Mouse (Mus musculus): ENCODE measurements at regions not wholly inside any gene's neighbourhood (a gene's known extent, or its start where the extent isn't known, plus 50 kb on each side); places are given as distances from the start of the nearest gene placed in this dataset.

GRCm38 (mm10) chr11:111260691-111261383, 194.9 kb downstream of the Kcnj2 start:
- Histone ChIP-seq H3K4me1 (ENCODE audit: control insufficient read depth, insufficient read depth, insufficient read length) (no peaks in the 10 kb centered on the region), H3K27ac (ENCODE audit: insufficient read depth, low read length) (no peak overlapping the region), H3K36me3 (ENCODE audit: control insufficient read depth, insufficient read depth, low read length) (no peaks in the 10 kb centered on the region), H3K4me3 (ENCODE audit: extremely low read depth, insufficient read depth, insufficient read length) (no peak overlapping the region), H3K27me3 (ENCODE audit: control insufficient read depth, insufficient read depth, low read length) (no peaks in the 10 kb centered on the region)
- 87% methylated on average over 11 of the region's 11 CpGs for WGBS
- TF ChIP-seq CTCF (IDR thresholded peaks at IDR 0.05; ENCODE audit: extremely low read depth, insufficient read depth, insufficient read length, insufficient replicate concordance) (no peak), POLR2A (IDR thresholded peaks at IDR 0.05; ENCODE audit: low read depth, low read length) (no peak)
- DNase-seq (ENCODE audit: low read depth in 1 of 2, low spot score in 2 of 2), result no peak

GRCm38 (mm10) chr11:111273651-111274050, 207.7 kb downstream of the Kcnj2 start:
- Histone ChIP-seq H3K36me3 (ENCODE audit: control insufficient read depth, insufficient read depth, low read length) (no peaks in the 10 kb centered on the region), H3K27ac (ENCODE audit: insufficient read depth, low read length) (no peak overlapping the region), H3K4me1 (ENCODE audit: control insufficient read depth, insufficient read depth, insufficient read length) (no peaks in the 10 kb centered on the region), H3K4me3 (ENCODE audit: extremely low read depth, insufficient read depth, insufficient read length) (no peak overlapping the region), H3K27me3 (ENCODE audit: control insufficient read depth, insufficient read depth, low read length) (no peaks in the 10 kb centered on the region)
- TF ChIP-seq CTCF (IDR thresholded peaks at IDR 0.05; ENCODE audit: extremely low read depth, insufficient read depth, insufficient read length, insufficient replicate concordance), result no peak
- TF ChIP-seq POLR2A (IDR thresholded peaks at IDR 0.05; ENCODE audit: low read depth, low read length), result no peak
- no peak for DNase-seq (ENCODE audit: low read depth in 1 of 2, low spot score in 2 of 2)

GRCm38 (mm10) chr11:111280769-111281168, 214.8 kb downstream of the Kcnj2 start:
- H3K27ac ChIP-seq (ENCODE audit: insufficient read depth, low read length), result no peak overlapping the region
- H3K36me3 ChIP-seq (ENCODE audit: control insufficient read depth, insufficient read depth, low read length), result no peaks in the 10 kb centered on the region
- DNase-seq (ENCODE audit: low read depth in 1 of 2, low spot score in 2 of 2), result no peak
- H3K4me3 ChIP-seq (ENCODE audit: extremely low read depth, insufficient read depth, insufficient read length), result no peak overlapping the region
- H3K27me3 ChIP-seq (ENCODE audit: control insufficient read depth, insufficient read depth, low read length), result no peaks in the 10 kb centered on the region
- TF ChIP-seq POLR2A (IDR thresholded peaks at IDR 0.05; ENCODE audit: low read depth, low read length) (no peak), CTCF (IDR thresholded peaks at IDR 0.05; ENCODE audit: extremely low read depth, insufficient read depth, insufficient read length, insufficient replicate concordance) (no peak)
- WGBS, result 40% methylated on average over 2 of the region's 2 CpGs
- no peaks in the 10 kb centered on the region for H3K4me1 ChIP-seq (ENCODE audit: control insufficient read depth, insufficient read depth, insufficient read length)

DNA sequence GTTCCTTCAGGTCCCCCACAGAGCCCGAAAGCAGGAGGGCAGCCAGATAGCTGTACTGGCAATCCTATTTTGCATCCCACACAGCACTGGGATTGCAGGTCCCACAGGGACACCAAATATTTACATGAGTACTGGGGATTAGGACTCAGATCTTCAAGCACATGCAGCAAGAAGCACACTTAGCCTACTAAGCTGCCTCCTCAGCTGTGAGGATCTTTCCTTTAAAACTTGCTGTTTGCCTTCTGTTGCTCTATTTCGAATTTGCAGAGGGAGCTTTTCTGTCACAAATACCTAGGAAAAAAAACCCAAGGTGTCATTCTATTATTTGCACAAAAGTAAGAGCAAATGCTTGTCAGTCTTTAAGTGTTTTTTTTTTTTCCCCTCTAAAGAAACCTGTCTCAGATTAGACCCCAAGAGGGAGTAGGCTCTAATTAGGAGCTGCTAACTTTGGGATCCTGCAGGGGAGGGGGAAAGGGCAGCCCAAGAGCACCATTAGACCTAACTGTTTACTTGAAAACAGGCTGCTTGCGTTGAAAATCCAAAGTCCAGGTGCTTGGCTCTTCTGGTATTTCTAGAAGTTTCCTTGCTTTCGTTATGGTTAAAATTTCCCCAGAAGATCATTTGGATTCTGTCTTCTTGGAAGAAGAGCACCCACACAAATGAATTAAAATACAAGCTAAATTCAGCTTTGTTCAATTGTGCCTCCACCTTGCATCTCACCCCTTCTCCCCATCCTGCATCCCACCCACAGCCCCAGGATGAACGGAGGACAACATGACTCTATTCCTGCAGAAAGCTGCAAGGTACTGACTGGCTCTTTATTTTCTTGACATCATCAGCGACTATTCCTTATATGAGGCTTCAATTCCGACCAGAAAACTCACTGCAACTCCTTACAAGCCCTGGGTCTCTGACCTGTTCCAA, 215.5 kb downstream of the Kcnj2 start:
- H3K4me3 ChIP-seq (ENCODE audit: extremely low read depth, insufficient read depth, insufficient read length), result no peak overlapping the region
- H3K4me1 ChIP-seq (ENCODE audit: control insufficient read depth, insufficient read depth, insufficient read length), result no peaks in the 10 kb centered on the region
- no peaks in the 10 kb centered on the region for H3K36me3 ChIP-seq (ENCODE audit: control insufficient read depth, insufficient read depth, low read length)
- TF ChIP-seq POLR2A (IDR thresholded peaks at IDR 0.05; ENCODE audit: low read depth, low read length), result no peak
- TF ChIP-seq CTCF (IDR thresholded peaks at IDR 0.05; ENCODE audit: extremely low read depth, insufficient read depth, insufficient read length, insufficient replicate concordance), result no peak
- H3K27me3 ChIP-seq (ENCODE audit: control insufficient read depth, insufficient read depth, low read length), result no peaks in the 10 kb centered on the region
- DNase-seq (ENCODE audit: low read depth in 1 of 2, low spot score in 2 of 2), result no peak
- H3K27ac ChIP-seq (ENCODE audit: insufficient read depth, low read length), result no peak overlapping the region
- WGBS, result 79% methylated on average over 7 of the region's 7 CpGs

- Histone ChIP-seq H3K36me3 (ENCODE audit: control insufficient read depth, insufficient read depth, low read length) (no peaks in the 10 kb centered on the region), H3K4me3 (ENCODE audit: extremely low read depth, insufficient read depth, insufficient read length) (no peak overlapping the region), H3K27ac (ENCODE audit: insufficient read depth, low read length) (no peak overlapping the region), H3K27me3 (ENCODE audit: control insufficient read depth, insufficient read depth, low read length) (no peaks in the 10 kb centered on the region), H3K4me1 (ENCODE audit: control insufficient read depth, insufficient read depth, insufficient read length) (no peaks in the 10 kb centered on the region)
- TF ChIP-seq POLR2A (IDR thresholded peaks at IDR 0.05; ENCODE audit: low read depth, low read length) (no peak), CTCF (IDR thresholded peaks at IDR 0.05; ENCODE audit: extremely low read depth, insufficient read depth, insufficient read length, insufficient replicate concordance) (no peak)
- WGBS, result 38% methylated on average over 2 of the region's 2 CpGs
- DNase-seq (ENCODE audit: low read depth in 1 of 2, low spot score in 2 of 2), result no peak
Observed at GRCm38 (mm10) chr11:111282283-111282682, 216.3 kb downstream of the Kcnj2 start.

DNA sequence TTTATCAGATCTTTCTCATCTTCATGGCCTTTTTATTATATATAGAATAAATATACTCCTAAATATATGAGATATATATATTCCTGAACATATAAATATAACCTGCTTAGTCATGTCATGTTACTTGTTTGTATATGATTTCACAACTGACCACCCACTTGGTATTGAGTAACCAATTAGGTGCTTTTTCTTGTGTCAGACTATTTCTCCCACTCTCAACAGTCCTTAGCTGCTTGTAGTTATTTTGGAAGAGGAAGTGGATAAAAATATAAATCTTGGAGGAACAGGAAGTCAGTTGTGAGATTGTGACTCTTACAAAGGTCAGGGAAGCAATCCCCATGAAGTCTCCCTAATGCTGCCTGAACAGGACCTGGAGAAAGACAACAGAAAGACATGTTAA, 224.6 kb downstream of the Kcnj2 start:
- Histone ChIP-seq H3K36me3 (ENCODE audit: control insufficient read depth, insufficient read depth, low read length) (no peaks in the 10 kb centered on the region), H3K4me1 (ENCODE audit: control insufficient read depth, insufficient read depth, insufficient read length) (no peaks in the 10 kb centered on the region), H3K27me3 (ENCODE audit: control insufficient read depth, insufficient read depth, low read length) (no peaks in the 10 kb centered on the region; the same call in 1 of the 2 replicates), H3K27ac (ENCODE audit: insufficient read depth, low read length) (no peak overlapping the region), H3K4me3 (ENCODE audit: extremely low read depth, insufficient read depth, insufficient read length) (no peak overlapping the region)
- DNase-seq (ENCODE audit: low read depth in 1 of 2, low spot score in 2 of 2), result no peak
- TF ChIP-seq POLR2A (IDR thresholded peaks at IDR 0.05; ENCODE audit: low read depth, low read length), result no peak
- TF ChIP-seq CTCF (IDR thresholded peaks at IDR 0.05; ENCODE audit: extremely low read depth, insufficient read depth, insufficient read length, insufficient replicate concordance), result no peak

Data from spleen, adult 2 months (tissue).